Mouse (Mus musculus): ENCODE measurements around the gene Narf.
A peak's percentile ranks its signal among the peaks of the same experiment; 100 is the strongest.

DNA sequence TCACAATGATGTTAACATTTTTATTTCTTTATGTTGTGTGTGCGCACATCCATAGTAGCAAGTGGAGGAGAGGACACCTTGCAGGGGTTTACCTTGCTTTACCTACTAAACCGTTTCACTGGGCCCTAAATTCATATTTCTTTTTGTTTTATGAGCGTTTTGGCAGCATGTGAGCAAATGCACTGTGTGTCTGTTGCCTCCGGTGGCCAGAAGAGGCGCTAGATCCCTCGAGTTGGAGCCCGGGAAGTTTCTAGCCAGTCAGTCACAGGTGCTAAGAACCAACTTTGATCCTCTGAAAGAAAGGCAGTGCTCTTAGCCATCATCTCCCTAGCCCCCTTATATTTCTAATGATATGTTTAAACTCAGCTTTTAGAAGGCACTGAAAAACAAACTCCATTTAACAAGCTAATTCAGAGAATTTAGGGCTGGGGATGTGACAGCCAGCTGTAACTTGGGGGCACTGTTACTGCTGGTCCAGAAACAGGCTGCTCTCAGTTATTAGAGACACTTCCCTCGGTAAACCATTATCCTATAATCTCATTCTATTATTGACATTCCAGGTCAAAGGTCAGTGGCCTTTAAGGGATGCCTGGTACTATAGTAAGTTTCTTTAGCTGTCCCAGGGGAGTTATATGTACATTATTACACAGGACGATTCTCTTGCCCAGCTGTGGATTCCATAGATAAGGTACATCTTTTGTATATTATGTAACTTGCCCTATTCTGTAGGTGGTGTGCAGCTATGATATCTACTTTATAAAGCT lies 1.4 kb upstream of the Narf start:
- TF ChIP-seq CTCF (IDR thresholded peaks at IDR 0.05; ENCODE audit: low read depth, low read length) (peak; percentile 70), POLR2A (IDR thresholded peaks at IDR 0.05; ENCODE audit: extremely low read depth, insufficient read depth, low read length) (no peak)
